Mouse (Mus musculus): ENCODE data around the gene Mup5.
"Not testable (repeated sequence)": the region's sequence is repeated elsewhere in the genome, so short reads cannot be mapped to it uniquely, and the experiment has no call there.

GRCm38 (mm10) chr4:61822541-61822940 is 12.5 kb downstream of the Mup5 start:
- TF ChIP-seq CTCF (conservative IDR thresholded peaks at IDR 0.05; ENCODE audit: low read length); NANOG (IDR thresholded peaks at IDR 0.05; ENCODE audit: borderline replicate concordance, low read length); POU5F1 (IDR thresholded peaks at IDR 0.05; ENCODE audit: borderline replicate concordance, low read length): not testable (repeated sequence)
